Mouse (Mus musculus) urinary bladder, postnatal 10 days (tissue): ENCODE measurements around the gene Ttc30a1.

Experiments used
- DNase-seq: peaks from one replicate; pipeline ENCODE4 v3.0.0; 2022; ENCODE audit warnings: low spot score

Gene Ttc30a1

GRCm38 (mm10) chr2:75929786-75930444, 51.9 kb downstream of the Ttc30a1 start:
- DNase-seq: no peak

GRCm38 (mm10) chr2:75929141-75929540, 52.6 kb downstream of the Ttc30a1 start:
- no peak for DNase-seq
